Mouse (Mus musculus): ENCODE measurements around the gene Inf2. TPM values are rescaled to one million over a fixed set of nuclear protein-coding genes. Genes with fewer than 3 reads are reported as not detected.
A peak's percentile ranks its signal among the peaks of the same experiment; 100 is the strongest.

The Inf2 gene
- total RNA-seq, 2 experiments from 2014 or later, result 131 to 151 TPM

- no peak for DNase-seq (ENCODE audit: extremely low spot score in 1 of 2, low spot score in 2 of 2)
- Histone ChIP-seq H3K27ac (no peak overlapping the region), H3K4me3 (no peak overlapping the region)
- intact Hi-C loops (cut with DNase I), result no loop called here
- TF ChIP-seq CTCF (IDR thresholded peaks at IDR 0.05), result no peak
These were observed 63.3 kb downstream of the Inf2 start for GRCm38 (mm10) chr12:112651778-112652439.

DNA sequence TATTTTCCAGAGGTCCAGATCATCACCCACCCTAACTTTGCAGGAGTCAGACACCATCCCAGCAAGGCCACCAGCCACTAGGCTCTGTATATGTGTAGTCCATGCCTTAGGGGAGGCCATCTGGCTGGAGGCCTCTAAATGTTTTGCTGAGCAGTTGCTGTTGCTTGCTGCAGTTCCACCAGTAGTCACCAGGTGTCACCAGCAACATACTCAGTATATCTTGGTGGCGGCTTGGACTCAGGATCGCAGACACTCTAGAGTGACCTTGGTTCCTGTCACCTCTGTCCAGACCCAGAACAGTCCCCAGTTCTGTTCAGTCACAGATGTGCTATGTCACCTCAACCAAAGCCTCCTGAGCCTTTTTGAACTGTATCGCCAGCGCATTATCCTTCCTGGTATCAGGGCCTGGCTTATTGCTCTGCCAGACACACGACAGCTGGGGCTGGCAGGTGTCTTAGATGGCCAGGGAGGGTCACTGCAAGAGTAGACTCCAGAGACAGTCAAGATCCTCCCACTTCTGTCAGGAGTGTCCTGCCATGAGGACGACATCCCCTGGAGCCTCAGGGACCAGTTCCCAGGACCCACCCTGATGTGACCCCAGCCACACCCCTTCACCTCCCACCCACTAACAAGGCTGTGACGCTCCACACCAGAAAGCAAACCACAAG is 64.7 kb downstream of the Inf2 start:
- peak; percentile 94 for TF ChIP-seq CTCF (IDR thresholded peaks at IDR 0.05)
- Histone ChIP-seq H3K4me3 (no peak overlapping the region), H3K27ac (no peak overlapping the region)
- intact Hi-C loops (cut with DNase I), result loop anchor here (1.0 kb wide), 1 partner anchor 54 kb away; no protein-coding TSS in a partner anchor
- DNase-seq (ENCODE audit: extremely low spot score in 1 of 2, low spot score in 2 of 2), result peak; percentile 81 to 87

- no peak for DNase-seq (ENCODE audit: extremely low spot score in 1 of 2, low spot score in 2 of 2)
- H3K27ac ChIP-seq, result no peak overlapping the region
- TF ChIP-seq CTCF (IDR thresholded peaks at IDR 0.05), result no peak
- intact Hi-C loops (cut with DNase I), result no loop called here
- no peak overlapping the region for H3K4me3 ChIP-seq
These were observed 65.5 kb downstream of the Inf2 start for GRCm38 (mm10) chr12:112654076-112654475.

- intact Hi-C loops (cut with DNase I), result loop anchor here (2.0 kb wide), 1 partner anchor 16 kb away; the partner anchor contains the start of gene Akt1
- no peak for DNase-seq (ENCODE audit: extremely low spot score in 1 of 2, low spot score in 2 of 2)
- Histone ChIP-seq H3K4me3 (no peak overlapping the region), H3K27ac (no peak overlapping the region)
- TF ChIP-seq CTCF (IDR thresholded peaks at IDR 0.05), result no peak
These were observed 70.0 kb downstream of the Inf2 start for GRCm38 (mm10) chr12:112658619-112659018.

DNA sequence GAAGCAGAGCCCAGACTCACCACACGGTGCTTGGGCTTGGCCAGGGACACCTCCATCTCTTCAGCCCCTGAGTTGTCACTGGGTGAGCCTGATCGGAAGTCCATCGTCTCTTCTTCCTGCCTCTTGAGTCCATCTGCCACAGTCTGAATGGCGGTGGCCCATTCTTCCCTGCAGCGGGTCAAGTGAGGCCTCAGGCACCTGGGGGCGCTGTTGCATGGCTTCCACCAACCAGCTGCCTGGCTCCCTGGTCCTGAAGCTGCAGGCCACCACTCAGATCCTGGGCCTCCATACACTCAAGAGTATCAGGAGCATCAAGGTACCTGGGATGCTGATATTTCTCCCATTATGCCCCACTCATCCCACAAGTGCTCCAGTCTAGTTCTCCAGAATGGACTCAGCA is 70.5 kb downstream of the Inf2 start:
- intact Hi-C loops (cut with DNase I), result loop anchor here (2.0 kb wide), 1 partner anchor 16 kb away; the partner anchor contains the start of gene Akt1
- no peak overlapping the region for H3K27ac ChIP-seq

GRCm38 (mm10) chr12:112660576-112661326 is 72.2 kb downstream of the Inf2 start:
- H3K27ac ChIP-seq, result no peak overlapping the region
- H3K4me3 ChIP-seq, result no peak overlapping the region
- no peak for DNase-seq (ENCODE audit: extremely low spot score in 1 of 2, low spot score in 2 of 2)
- TF ChIP-seq CTCF (IDR thresholded peaks at IDR 0.05), result no peak
- intact Hi-C loops (cut with DNase I), result no loop called here

More for the DNA sequence above, 70.5 kb downstream of the Inf2 start:
- peak; percentile 76 for TF ChIP-seq CTCF (IDR thresholded peaks at IDR 0.05)
- H3K4me3 ChIP-seq, result no peak overlapping the region
- DNase-seq (ENCODE audit: extremely low spot score in 1 of 2, low spot score in 2 of 2), result peak; percentile 58 to 69

DNA sequence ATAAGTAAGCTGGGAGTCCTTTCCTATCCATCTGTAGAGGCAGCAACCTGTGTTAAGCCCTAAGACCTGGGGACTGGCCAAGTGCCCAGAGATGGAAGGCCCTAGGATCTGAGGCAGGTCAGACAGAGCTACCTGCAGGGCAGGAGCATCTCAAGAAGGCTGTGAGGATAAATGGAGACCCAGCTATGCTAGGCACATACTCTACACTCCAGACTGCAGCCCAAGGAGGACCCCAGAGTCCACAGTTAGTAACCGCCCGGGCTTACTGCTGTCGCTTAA is 72.7 kb downstream of the Inf2 start:
- intact Hi-C loops (cut with DNase I), result no loop called here
- Histone ChIP-seq H3K4me3 (no peak overlapping the region), H3K27ac (no peak overlapping the region)
- TF ChIP-seq CTCF (IDR thresholded peaks at IDR 0.05), result no peak
- DNase-seq (ENCODE audit: extremely low spot score in 1 of 2, low spot score in 2 of 2), result no peak

GRCm38 (mm10) chr12:112661851-112662250 is 73.3 kb downstream of the Inf2 start:
- TF ChIP-seq CTCF (IDR thresholded peaks at IDR 0.05), result no peak
- no peak for DNase-seq (ENCODE audit: extremely low spot score in 1 of 2, low spot score in 2 of 2)
- intact Hi-C loops (cut with DNase I), result no loop called here
- Histone ChIP-seq H3K27ac (no peak overlapping the region), H3K4me3 (no peak overlapping the region)

- no peak for TF ChIP-seq CTCF (IDR thresholded peaks at IDR 0.05)
- H3K27ac ChIP-seq, result no peak overlapping the region
- no peak for DNase-seq (ENCODE audit: extremely low spot score in 1 of 2, low spot score in 2 of 2)
- no peak overlapping the region for H3K4me3 ChIP-seq
- intact Hi-C loops (cut with DNase I), result no loop called here
These were observed 74.7 kb downstream of the Inf2 start for GRCm38 (mm10) chr12:112663303-112663702.

DNA sequence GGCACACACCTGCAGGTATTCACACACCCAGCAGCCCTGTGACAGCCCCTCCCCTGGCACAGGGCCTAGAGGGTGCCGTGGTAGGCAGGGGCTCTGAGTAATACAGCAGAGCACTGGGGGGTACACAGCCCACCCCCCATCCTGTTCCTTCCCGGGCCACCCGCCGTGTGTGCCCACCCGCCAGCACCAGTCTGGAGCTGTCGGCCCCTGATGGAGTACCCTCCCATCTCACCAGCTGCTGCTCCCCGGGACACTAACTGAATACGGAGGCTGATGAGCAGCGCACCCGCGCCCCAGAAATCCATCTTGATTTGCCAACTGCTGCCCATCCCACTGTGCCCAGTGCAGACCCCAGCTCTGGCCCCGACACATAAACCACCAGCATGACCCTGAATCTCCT is 75.1 kb downstream of the Inf2 start:
- intact Hi-C loops (cut with DNase I), result no loop called here
- Histone ChIP-seq H3K27ac (no peak overlapping the region), H3K4me3 (no peak overlapping the region)
- no peak for TF ChIP-seq CTCF (IDR thresholded peaks at IDR 0.05)
- DNase-seq (ENCODE audit: extremely low spot score in 1 of 2, low spot score in 2 of 2), result no peak

- Histone ChIP-seq H3K27ac (no peak overlapping the region), H3K4me3 (no peak overlapping the region)
- TF ChIP-seq CTCF (IDR thresholded peaks at IDR 0.05), result no peak
- intact Hi-C loops (cut with DNase I), result no loop called here
- no peak for DNase-seq (ENCODE audit: extremely low spot score in 1 of 2, low spot score in 2 of 2)
These were observed 75.5 kb downstream of the Inf2 start for GRCm38 (mm10) chr12:112664124-112664523.

DNA sequence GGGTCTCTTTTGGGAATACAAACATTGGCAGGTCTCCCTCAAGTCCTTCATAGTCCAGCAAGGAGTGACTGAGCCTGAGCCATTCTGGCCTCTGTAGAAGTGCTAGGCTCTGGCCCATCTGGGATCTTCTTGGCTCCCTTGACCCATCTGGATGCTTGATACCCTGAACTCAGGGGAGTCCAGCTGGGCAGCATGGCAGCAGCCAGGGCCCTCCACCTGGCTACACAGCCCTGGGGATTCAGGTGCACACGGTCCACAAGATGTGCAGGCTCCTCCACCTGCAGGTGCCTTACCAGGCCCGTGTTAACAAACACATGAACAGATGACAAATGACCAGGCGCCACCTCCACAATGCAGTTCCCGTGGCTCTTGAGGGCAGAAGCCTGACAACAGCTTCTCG is 76.1 kb downstream of the Inf2 start:
- intact Hi-C loops (cut with DNase I), result no loop called here

More for the DNA sequence above, 76.1 kb downstream of the Inf2 start:
- no peak for DNase-seq (ENCODE audit: extremely low spot score in 1 of 2, low spot score in 2 of 2)
- no peak overlapping the region for H3K27ac ChIP-seq
- no peak overlapping the region for H3K4me3 ChIP-seq
- no peak for TF ChIP-seq CTCF (IDR thresholded peaks at IDR 0.05)

Small RNA genes lying within 50 kb of the gene (microRNA-seq; reads per million reads assigned to microRNA genes)
- 0.48 to 2.2 reads per million in 2 experiments for gene Mir6939

Other genes starting within 250 kb of the Inf2 start
- gene A530016L24Rik, start 99.3 kb upstream of the Inf2 start, total RNA-seq (2021), result not detected
- gene Tmem179, start 72.0 kb upstream of the Inf2 start, total RNA-seq (2021), result 100 to 1,000 TPM; 122 TPM
- gene Adssl1, start 31.3 kb downstream of the Inf2 start, total RNA-seq (2021), result 10 to 100 TPM; 16.2 to 16.5 TPM
- 10 to 100 TPM; 19.7 to 21.5 TPM for gene Siva1, start 55.9 kb downstream of the Inf2 start, total RNA-seq (2021)
- 100 to 1,000 TPM; 144 to 157 TPM for gene Akt1, start 86.1 kb downstream of the Inf2 start, total RNA-seq (2021)
- 1 to 10 TPM; 1.1 to 1.2 TPM for gene Zbtb42, start 90.0 kb downstream of the Inf2 start, total RNA-seq (2021)
- 100 to 1,000 TPM; 280 to 294 TPM for gene Cep170b, start 131.7 kb downstream of the Inf2 start, total RNA-seq (2021)
- gene Pld4, start 171.9 kb downstream of the Inf2 start, total RNA-seq (2021), result 10 to 100 TPM in 1 of 2 experiments, 1 to 10 TPM in 1; 7.4 to 10.1 TPM
- gene Ahnak2, start 213.9 kb downstream of the Inf2 start, total RNA-seq (2021), result 1 to 10 TPM; 8.1 to 8.2 TPM
- gene Clba1, start 220.2 kb downstream of the Inf2 start, total RNA-seq (2021), result 10 to 100 TPM; 15.7 to 18.6 TPM
- 10 to 100 TPM; 10.5 to 12.4 TPM for gene Cdca4, start 240.6 kb downstream of the Inf2 start, total RNA-seq (2021)

Data from left cerebral cortex, adult 2 months (tissue).